7 mouse cellular contexts compared by ENCODE assay signal in genomic region chr11:80463605-80464130, GRCm38 (mm10). TPM values are rescaled to one million over a fixed set of nuclear protein-coding genes. Genes with fewer than 3 reads are reported as not detected.
A peak's percentile ranks its signal among the peaks of the same experiment; 100 is the strongest.
DNase-seq lines count a peak whose midpoint lies in the region; ATAC-seq and TF ChIP-seq lines count a peak whose summit lies in the region.
"Not testable (repeated sequence)": the region's sequence is repeated elsewhere in the genome, so short reads cannot be mapped to it uniquely, and the experiment has no call there.

No protein-coding gene starts in this region.

- intact Hi-C loops in heart, adult 2 months (cut with DNase I); left cerebral cortex, adult 2 months (cut with DNase I): not testable (repeated sequence)

- TF ChIP-seq POLR2A in heart, adult 2 months (IDR thresholded peaks at IDR 0.05; ENCODE audit: insufficient read depth, low read depth, low read length): not testable (repeated sequence)

- not testable (repeated sequence) for H3K9ac ChIP-seq in ES-E14 (ENCODE audit: insufficient read depth, low read depth, low read length, poor library complexity, severe bottlenecking); heart, adult 2 months (ENCODE audit: low read depth, low read length); kidney, postnatal 0 days (ENCODE audit: low read depth, low read length); liver, postnatal 0 days (replicated peaks); midbrain, postnatal 0 days (replicated peaks; ENCODE audit: low read length, poor library complexity, severe bottlenecking)

- TF ChIP-seq CTCF in Patski (IDR thresholded peaks at IDR 0.05): peak; percentile 53
- peak; percentile 57 for TF ChIP-seq CTCF in heart, adult 2 months (IDR thresholded peaks at IDR 0.05)
- TF ChIP-seq CTCF in kidney, postnatal 0 days (IDR thresholded peaks at IDR 0.05; ENCODE audit: low read depth): peak; percentile 28; the same call in 1 of the 2 replicates
- peak; percentile 39 for TF ChIP-seq CTCF in left cerebral cortex, adult 2 months (IDR thresholded peaks at IDR 0.05)
- TF ChIP-seq CTCF in liver, postnatal 0 days (IDR thresholded peaks at IDR 0.05; ENCODE audit: low read depth): 0 out of 2 replicates have a peak, but pooled peaks have one; percentile 1
- TF ChIP-seq CTCF in midbrain, postnatal 0 days (IDR thresholded peaks at IDR 0.05): peak; percentile 12; the same call in 1 of the 2 replicates

- not testable (repeated sequence) for H3K9me3 ChIP-seq in ES-E14 (ENCODE audit: control insufficient read depth, insufficient read depth, low read depth, low read length); kidney, postnatal 0 days (replicated peaks; ENCODE audit: low read length); liver, postnatal 0 days (ENCODE audit: low read length); midbrain, postnatal 0 days (ENCODE audit: low read length)

- DNase-seq in ES-E14 (ENCODE audit: low read depth, low spot score); Patski (ENCODE audit: low read depth, low spot score); heart, adult 2 months; kidney, postnatal 0 days (ENCODE audit: low spot score); left cerebral cortex, adult 2 months (ENCODE audit: extremely low spot score in 1 of 2, low spot score in 2 of 2); liver, postnatal 0 days; midbrain, postnatal 0 days (ENCODE audit: low spot score): not testable (repeated sequence)

- H3K4me1 ChIP-seq in ES-E14 (ENCODE audit: control insufficient read depth in 2 of 2, insufficient read depth in 2 of 2, low read length in 2 of 2, poor library complexity in 1 of 2); heart, adult 2 months (ENCODE audit: control insufficient read depth, insufficient read depth, low read length); kidney, postnatal 0 days (replicated peaks; ENCODE audit: insufficient read depth, low read length); liver, postnatal 0 days (ENCODE audit: insufficient read depth); midbrain, postnatal 0 days (ENCODE audit: insufficient read depth, low read length): not testable (repeated sequence)

- H3K4me2 ChIP-seq in kidney, postnatal 0 days (ENCODE audit: low read length); liver, postnatal 0 days (ENCODE audit: low read depth, low read length); midbrain, postnatal 0 days (ENCODE audit: low read depth, low read length, poor library complexity, severe bottlenecking): not testable (repeated sequence)

- ATAC-seq in Patski; kidney, postnatal 0 days (replicated peaks; ENCODE audit: low FRiP score, low read depth); liver, postnatal 0 days; midbrain, postnatal 0 days (ENCODE audit: low FRiP score): not testable (repeated sequence)

- not testable (repeated sequence) for H3K27me3 ChIP-seq in Patski; heart, adult 2 months (ENCODE audit: control insufficient read depth, insufficient read depth, low read length); kidney, postnatal 0 days (ENCODE audit: insufficient read depth, low read length); liver, postnatal 0 days (ENCODE audit: insufficient read depth, low read length); midbrain, postnatal 0 days (ENCODE audit: insufficient read depth, low read length)

- CTCF ChIA-PET in Patski (lab: Charles Lee): interaction anchor here (0.8 to 1.4 kb wide), 3 partner anchors 12 to 216 kb away, joined by 3 read pairs; no protein-coding TSS in a partner anchor

- 93% methylated on average over 4 of the region's 4 CpGs for WGBS in heart, adult 2 months
- WGBS in kidney, postnatal 0 days: 87% methylated on average over 4 of the region's 4 CpGs
- 81% methylated on average over 4 of the region's 4 CpGs for WGBS in liver, postnatal 0 days (ENCODE audit: insufficient replicate concordance)
- WGBS in midbrain, postnatal 0 days: 91% methylated on average over 4 of the region's 4 CpGs

- not testable (repeated sequence) for TF ChIP-seq EP300 in heart, adult 2 months (IDR thresholded peaks at IDR 0.05; ENCODE audit: insufficient read depth, low read depth, low read length); liver, postnatal 0 days (IDR thresholded peaks at IDR 0.05; ENCODE audit: low read depth)

- POLR2A ChIA-PET in Patski (lab: Charles Lee): interaction anchor here (0.6 kb wide), 2 partner anchors 100 to 236 kb away, joined by 3 read pairs; no protein-coding TSS in a partner anchor

- H3K36me3 ChIP-seq in ES-E14 (ENCODE audit: control insufficient read depth, insufficient read depth, low read length, poor library complexity, severe bottlenecking): peaks cover 30% of the 10 kb centered on the region
- H3K36me3 ChIP-seq in heart, adult 2 months (ENCODE audit: control insufficient read depth, insufficient read depth, low read length): not testable (repeated sequence)
- H3K36me3 ChIP-seq in kidney, postnatal 0 days (ENCODE audit: insufficient read depth, low read length): peaks cover 51% of the 10 kb centered on the region
- H3K36me3 ChIP-seq in liver, postnatal 0 days (replicated peaks; ENCODE audit: insufficient read depth, low read length): peaks cover 70% of the 10 kb centered on the region
- H3K36me3 ChIP-seq in midbrain, postnatal 0 days (ENCODE audit: insufficient read depth, low read length): peaks cover 35% of the 10 kb centered on the region

- H3K79me2 ChIP-seq in heart, adult 2 months (replicated peaks; ENCODE audit: control insufficient read depth, insufficient read depth, low read length): not testable (repeated sequence)

- not testable (repeated sequence) for H3K27ac ChIP-seq in ES-E14 (ENCODE audit: insufficient read depth, low read depth, low read length, poor library complexity, severe bottlenecking); heart, adult 2 months; kidney, postnatal 0 days; left cerebral cortex, adult 2 months; liver, postnatal 0 days (ENCODE audit: low read depth); midbrain, postnatal 0 days (ENCODE audit: low read depth, low read length)

- in situ Hi-C loops in ES-E14 (cut with MboI; ENCODE audit: low sequenced_read_pairs in 2 of 2, unreplicated experiment in 2 of 2): not testable (repeated sequence)
- in situ Hi-C loops in Patski (cut with MboI; ENCODE audit: low pct_unique_long_range_greater_than_20kb): loop anchor here (5.0 to 25.0 kb wide), 3 partner anchors 99 to 349 kb away; partner anchors contain the start of gene Tmem98

- not testable (repeated sequence) for H3K4me3 ChIP-seq in ES-E14 (ENCODE audit: insufficient read depth in 1 of 2, low read depth in 1 of 2, low read length in 2 of 2, poor library complexity in 1 of 2, severe bottlenecking in 1 of 2); heart, adult 2 months; kidney, postnatal 0 days (replicated peaks; ENCODE audit: low read depth, low read length); left cerebral cortex, adult 2 months; liver, postnatal 0 days (ENCODE audit: low read depth, low read length); midbrain, postnatal 0 days (ENCODE audit: low read depth, low read length)

TF ChIP-seq in ES-E14, 5 proteins besides CTCF, POLR2A, EP300 and RAD21:
- TF ChIP-seq ZNF384 (IDR thresholded peaks at IDR 0.05; ENCODE audit: low read depth, low read length): peak; percentile 51; the same call in 1 of the 2 replicates

RNA-seq across cellular contexts. Expression of gene Cdk5r1, which starts 13.2 kb away (rescaled TPM):
- 1.6 and 1.8 TPM in 2 replicates for total RNA-seq in ES-E14 (2012; rRNA removed)
- polyA plus RNA-seq in Patski (2021): 1.5 TPM
- 1 to 10 TPM in 1 of 2 experiments, under 1 TPM in 1; 0.84 to 2.3 TPM for total RNA-seq in heart, adult 2 months (2021)
- polyA plus RNA-seq in heart, adult 2 months (2012; rRNA removed): 0.61 and 0.85 TPM in 2 replicates
- 0.38 and 0.54 TPM in 2 replicates for polyA plus RNA-seq in kidney, postnatal 0 days (2015; fragmentation: Nextera tagmentation; extraction: Ambion mirVana)
- 100 to 1,000 TPM; 329 to 334 TPM for total RNA-seq in left cerebral cortex, adult 2 months (2021)
- polyA plus RNA-seq in liver, postnatal 0 days (2015; fragmentation: Nextera tagmentation; extraction: Ambion mirVana): 0.18 and 0.28 TPM in 2 replicates
- total RNA-seq in midbrain, postnatal 0 days (2014; rRNA removed): 376 and 420 TPM in 2 replicates
- polyA plus RNA-seq in midbrain, postnatal 0 days (2015; fragmentation: Nextera tagmentation; extraction: Ambion mirVana): 77.3 and 85.2 TPM in 2 replicates

RNA-seq across cellular contexts. Expression of gene Psmd11, which starts 35.3 kb away (rescaled TPM):
- 71.4 and 106 TPM in 2 replicates for total RNA-seq in ES-E14 (2012; rRNA removed)
- 133 TPM for polyA plus RNA-seq in Patski (2021)
- total RNA-seq in heart, adult 2 months (2021): 100 to 1,000 TPM in 1 of 2 experiments, 10 to 100 TPM in 1; 98.4 to 107 TPM
- 51.3 and 83.3 TPM in 2 replicates for polyA plus RNA-seq in heart, adult 2 months (2012; rRNA removed)
- polyA plus RNA-seq in kidney, postnatal 0 days (2015; fragmentation: Nextera tagmentation; extraction: Ambion mirVana): 249 and 281 TPM in 2 replicates
- 100 to 1,000 TPM; 102 to 103 TPM for total RNA-seq in left cerebral cortex, adult 2 months (2021)
- 128 and 143 TPM in 2 replicates for polyA plus RNA-seq in liver, postnatal 0 days (2015; fragmentation: Nextera tagmentation; extraction: Ambion mirVana)
- 24.6 and 44.5 TPM in 2 replicates for total RNA-seq in midbrain, postnatal 0 days (2014; rRNA removed)
- polyA plus RNA-seq in midbrain, postnatal 0 days (2015; fragmentation: Nextera tagmentation; extraction: Ambion mirVana): 259 and 278 TPM in 2 replicates

Comparison
In these comparisons a context has a peak if more than half of its experiments do, and no peak if none do; other contexts are left out.
1. CTCF ChIP-seq: peak in every context shown above with its lines; median percentile 57 in heart, adult 2 months; 53 in Patski; 39 in left cerebral cortex, adult 2 months; 28 in kidney, postnatal 0 days; 12 in midbrain, postnatal 0 days; 1 in liver, postnatal 0 days.
2. RNA of gene Cdk5r1, which starts 13.2 kb away (polyA plus RNA-seq): 77.3 to 85.2 TPM in midbrain, postnatal 0 days; 1.5 TPM in Patski (single experiment), 0.61 to 0.85 TPM in heart, adult 2 months, 0.38 to 0.54 TPM in kidney, postnatal 0 days and 0.18 to 0.28 TPM in liver, postnatal 0 days; every median in the first group is over 10 times any median in the second.